Mouse (Mus musculus): ENCODE data around the gene Trmt13. TPM values are rescaled to one million over a fixed set of nuclear protein-coding genes. Genes with fewer than 3 reads are reported as not detected.

Gene Trmt13
- total RNA-seq, 2 experiments from 2014 or later: 34.2 to 46.7 TPM

GRCm38 (mm10) chr3:116635799-116636198 is 21.4 kb upstream of the Trmt13 start:
- no peak for ATAC-seq (replicated peaks; ENCODE audit: low FRiP score, low TSS enrichment, poor library complexity, severe bottlenecking)

- ATAC-seq (replicated peaks; ENCODE audit: low FRiP score, low TSS enrichment, poor library complexity, severe bottlenecking): no peak
Measured at GRCm38 (mm10) chr3:116634853-116635252, 20.5 kb upstream of the Trmt13 start.

- no peak for ATAC-seq (replicated peaks; ENCODE audit: low FRiP score, low TSS enrichment, poor library complexity, severe bottlenecking)
Measured at GRCm38 (mm10) chr3:116634091-116634490, 19.7 kb upstream of the Trmt13 start.

- no peak for ATAC-seq (replicated peaks; ENCODE audit: low FRiP score, low TSS enrichment, poor library complexity, severe bottlenecking)
Measured at GRCm38 (mm10) chr3:116632971-116633370, 18.6 kb upstream of the Trmt13 start.

GRCm38 (mm10) chr3:116631459-116631858 is 17.1 kb upstream of the Trmt13 start:
- ATAC-seq (replicated peaks; ENCODE audit: low FRiP score, low TSS enrichment, poor library complexity, severe bottlenecking): no peak

GRCm38 (mm10) chr3:116622641-116623040 is 8.3 kb upstream of the Trmt13 start:
- no peak for ATAC-seq (replicated peaks; ENCODE audit: low FRiP score, low TSS enrichment, poor library complexity, severe bottlenecking)

GRCm38 (mm10) chr3:116620636-116621370 is 6.4 kb upstream of the Trmt13 start:
- ATAC-seq (replicated peaks; ENCODE audit: low FRiP score, low TSS enrichment, poor library complexity, severe bottlenecking): peak; percentile 91

- ATAC-seq (replicated peaks; ENCODE audit: low FRiP score, low TSS enrichment, poor library complexity, severe bottlenecking): peak; percentile 45
Measured at GRCm38 (mm10) chr3:116618855-116619254, 4.5 kb upstream of the Trmt13 start.

GRCm38 (mm10) chr3:116615318-116616068 is 1.1 kb upstream of the Trmt13 start:
- ATAC-seq (replicated peaks; ENCODE audit: low FRiP score, low TSS enrichment, poor library complexity, severe bottlenecking): no peak

- no peak for ATAC-seq (replicated peaks; ENCODE audit: low FRiP score, low TSS enrichment, poor library complexity, severe bottlenecking)
Measured at GRCm38 (mm10) chr3:116604570-116604969, 9.8 kb downstream of the Trmt13 start.

- ATAC-seq (replicated peaks; ENCODE audit: low FRiP score, low TSS enrichment, poor library complexity, severe bottlenecking): no peak
Measured at GRCm38 (mm10) chr3:116601781-116602180, 12.6 kb downstream of the Trmt13 start.

GRCm38 (mm10) chr3:116601005-116601404 is 13.4 kb downstream of the Trmt13 start:
- ATAC-seq (replicated peaks; ENCODE audit: low FRiP score, low TSS enrichment, poor library complexity, severe bottlenecking): no peak

- no peak for ATAC-seq (replicated peaks; ENCODE audit: low FRiP score, low TSS enrichment, poor library complexity, severe bottlenecking)
Measured at GRCm38 (mm10) chr3:116599705-116600104, 14.7 kb downstream of the Trmt13 start.

GRCm38 (mm10) chr3:116595603-116595991 is 18.8 kb downstream of the Trmt13 start:
- ATAC-seq (replicated peaks; ENCODE audit: low FRiP score, low TSS enrichment, poor library complexity, severe bottlenecking): no peak

- ATAC-seq (replicated peaks; ENCODE audit: low FRiP score, low TSS enrichment, poor library complexity, severe bottlenecking): peak; percentile 91
Measured at GRCm38 (mm10) chr3:116594728-116595602, 19.4 kb downstream of the Trmt13 start, which contains the start of gene Sass6. Gene Sass6 (plus strand): TSS chr3:116594982.

GRCm38 (mm10) chr3:116594076-116594727 is 20.2 kb downstream of the Trmt13 start:
- ATAC-seq (replicated peaks; ENCODE audit: low FRiP score, low TSS enrichment, poor library complexity, severe bottlenecking): peak; percentile 69

- ATAC-seq (replicated peaks; ENCODE audit: low FRiP score, low TSS enrichment, poor library complexity, severe bottlenecking): no peak
Measured at GRCm38 (mm10) chr3:116582201-116582600, 32.2 kb downstream of the Trmt13 start.

GRCm38 (mm10) chr3:116577286-116577685 is 37.1 kb downstream of the Trmt13 start:
- 0 out of 2 replicates have a peak, but pooled peaks have one; percentile 47 for ATAC-seq (replicated peaks; ENCODE audit: low FRiP score, low TSS enrichment, poor library complexity, severe bottlenecking)

- ATAC-seq (replicated peaks; ENCODE audit: low FRiP score, low TSS enrichment, poor library complexity, severe bottlenecking): no peak
Measured at GRCm38 (mm10) chr3:116570628-116571027, 43.8 kb downstream of the Trmt13 start.

Measured in megakaryocyte-erythroid progenitor cell, adult 5-6 weeks (primary cell).